ENCODE assay signal across 14 mouse cellular contexts in the genomic region with DNA sequence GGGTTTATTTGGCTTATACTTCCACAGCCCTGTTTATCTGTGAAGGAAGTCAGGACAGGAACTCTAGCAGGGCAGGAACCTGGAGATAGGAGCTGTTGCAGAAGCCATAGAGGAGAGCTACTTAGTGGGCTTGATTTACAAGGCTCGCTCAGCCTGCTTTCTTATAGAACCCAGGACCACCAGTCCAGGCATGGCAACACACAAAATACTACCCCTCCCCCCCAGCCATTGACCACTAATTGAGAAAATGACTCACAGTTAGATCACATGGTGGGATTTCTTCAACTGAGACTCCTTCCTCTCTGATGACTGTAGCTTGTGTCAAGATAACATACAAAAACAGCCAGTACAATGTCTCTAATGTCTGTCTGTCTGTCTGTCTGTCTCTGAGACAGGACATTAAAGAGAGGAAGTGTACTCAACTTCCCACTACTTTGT. TPM values are rescaled to one million over a fixed set of nuclear protein-coding genes. Genes with fewer than 3 reads are reported as not detected.
DNase-seq lines count a peak whose midpoint lies in the region; ATAC-seq and TF ChIP-seq lines count a peak whose summit lies in the region.
"Had no signal": no experiment of that assay in that cellular context is flagged by ENCODE, and none has a peak within 500 bp of the region (broad histone marks: within the 10 kb centered on the region; RNA-seq: fewer than 3 reads in every experiment).

No protein-coding gene starts in this region.

- H3K27me3 ChIP-seq in lung, embryonic 14.5 days (ENCODE audit: insufficient read depth, low read length), result no peaks in the 10 kb centered on the region
- no peaks in the 10 kb centered on the region for H3K27me3 ChIP-seq in liver, embryonic 11.5 days (replicated peaks; ENCODE audit: control insufficient read depth, insufficient read depth, low read length)
- no peaks in the 10 kb centered on the region for H3K27me3 ChIP-seq in myocyte (ENCODE audit: control insufficient read depth, insufficient read depth, insufficient read length)
- H3K27me3 ChIP-seq: intestine, embryonic 15.5 days; midbrain, embryonic 12.5 days; neural tube, embryonic 13.5 days had no signal

- peaks cover 23% of the 10 kb centered on the region for H3K79me2 ChIP-seq in myocyte (ENCODE audit: control insufficient read depth, insufficient read depth)

- H3K27ac ChIP-seq in lung, embryonic 14.5 days (ENCODE audit: low read depth), result 0 out of 2 replicates have a peak overlapping the region, but pooled peaks have one; percentile 8
- H3K27ac ChIP-seq in liver, embryonic 11.5 days (ENCODE audit: low read depth, low read length), result peak overlapping the region; percentile 52
- H3K27ac ChIP-seq: intestine, embryonic 15.5 days; midbrain, embryonic 12.5 days; neural tube, embryonic 13.5 days had no signal

- no peak for ATAC-seq in lung, embryonic 14.5 days (ENCODE audit: insufficient read depth)
- peak; percentile 55 for ATAC-seq in liver, embryonic 11.5 days (replicated peaks; ENCODE audit: low FRiP score)
- ATAC-seq: forebrain, embryonic 16.5 days; intestine, embryonic 15.5 days had no signal

- no peak for TF ChIP-seq POLR2A in myocyte (IDR thresholded peaks at IDR 0.05; ENCODE audit: insufficient read length, low read depth)

- H3ac ChIP-seq in myocyte (ENCODE audit: control insufficient read depth, insufficient read length), result no peak overlapping the region

- no peak overlapping the region for H3K4me3 ChIP-seq in lung, embryonic 14.5 days (ENCODE audit: low read depth, low read length)
- H3K4me3 ChIP-seq in liver, embryonic 11.5 days (ENCODE audit: low read depth, low read length), result peak overlapping the region; percentile 27
- H3K4me3 ChIP-seq in myocyte, result no peak overlapping the region
- H3K4me3 ChIP-seq: intestine, embryonic 15.5 days; midbrain, embryonic 12.5 days; neural tube, embryonic 13.5 days had no signal

- H3K36me3 ChIP-seq in lung, embryonic 14.5 days (ENCODE audit: insufficient read depth), result no peaks in the 10 kb centered on the region
- peaks cover 3% of the 10 kb centered on the region; the same call in 1 of the 2 replicates for H3K36me3 ChIP-seq in liver, embryonic 11.5 days (ENCODE audit: control insufficient read depth, insufficient read depth, low read length)
- H3K36me3 ChIP-seq in myocyte (ENCODE audit: control insufficient read depth, insufficient read depth), result peaks cover 8% of the 10 kb centered on the region
- H3K36me3 ChIP-seq: intestine, embryonic 15.5 days; midbrain, embryonic 12.5 days; neural tube, embryonic 13.5 days had no signal

- 71% methylated on average over 1 of the region's 1 CpGs for WGBS in lung, embryonic 14.5 days
- 33% methylated on average over 1 of the region's 1 CpGs for WGBS in liver, embryonic 11.5 days

- no peak for TF ChIP-seq CTCF in lung, embryonic 14.5 days (IDR thresholded peaks at IDR 0.05; ENCODE audit: low read depth)

- H3K9me3 ChIP-seq in lung, embryonic 14.5 days (ENCODE audit: low read depth, low read length), result no peaks in the 10 kb centered on the region
- no peaks in the 10 kb centered on the region for H3K9me3 ChIP-seq in liver, embryonic 11.5 days (ENCODE audit: control insufficient read depth, low read length)
- H3K9me3 ChIP-seq: intestine, embryonic 15.5 days; midbrain, embryonic 12.5 days; neural tube, embryonic 13.5 days had no signal

- no peaks in the 10 kb centered on the region for H3K4me1 ChIP-seq in lung, embryonic 14.5 days (ENCODE audit: insufficient read depth)
- peaks cover 26% of the 10 kb centered on the region for H3K4me1 ChIP-seq in liver, embryonic 11.5 days (replicated peaks; ENCODE audit: control insufficient read depth, insufficient read depth, low read length)

- no peak overlapping the region for H3K9ac ChIP-seq in lung, embryonic 14.5 days
- H3K9ac ChIP-seq in liver, embryonic 11.5 days (ENCODE audit: low read depth, low read length), result no peak overlapping the region
- H3K9ac ChIP-seq: intestine, embryonic 15.5 days; midbrain, embryonic 12.5 days; neural tube, embryonic 13.5 days had no signal

- DNase-seq in lung, embryonic 14.5 days, result peak; percentile 9
- DNase-seq in lung, postnatal 14 days, result no peak
- DNase-seq in NIH3T3 (ENCODE audit: low read depth), result peak; percentile 63
- DNase-seq in liver, embryonic 11.5 days (ENCODE audit: low spot score), result peak; percentile 46
- no peak for DNase-seq in layer of hippocampus, adult 9-10 months (ENCODE audit: low spot score)
- no peak for DNase-seq in right cerebral cortex, postnatal 25 days
- DNase-seq: adrenal gland, postnatal 10 days; cerebellum, adult 18-20 months; gastrocnemius, postnatal 36 days had no signal

- H3K4me2 ChIP-seq in lung, embryonic 14.5 days, result no peak overlapping the region
- peak overlapping the region; percentile 58 for H3K4me2 ChIP-seq in liver, embryonic 11.5 days
- H3K4me2 ChIP-seq in myocyte (ENCODE audit: low read depth), result peak overlapping the region; percentile 20
- H3K4me2 ChIP-seq: intestine, embryonic 15.5 days; midbrain, embryonic 12.5 days; neural tube, embryonic 13.5 days had no signal

TF ChIP-seq in myocyte, 11 proteins besides CTCF, POLR2A, EP300 and RAD21:
- TF ChIP-seq TCF3 (IDR thresholded peaks at IDR 0.05; ENCODE audit: insufficient read length, low read depth) (no peak), USF1 (IDR thresholded peaks at IDR 0.05; ENCODE audit: low read depth) (peak; percentile 69)

RNA-seq across cellular contexts. Expression of a gene that starts 6.0 kb away (rescaled TPM):
- polyA plus RNA-seq in lung, embryonic 14.5 days (2014; fragmentation: Nextera tagmentation; extraction: Ambion mirVana), result 8.9 and 11.5 TPM in 2 replicates
- polyA plus RNA-seq in liver, embryonic 11.5 days (2014; fragmentation: Nextera tagmentation; extraction: Ambion mirVana), result 66.7 and 73.0 TPM in 2 replicates
- polyA plus RNA-seq in myocyte (2012; fragmentation: generic; extraction: Trizol), result 12.7 TPM

RNA-seq across cellular contexts. Expression of a gene that starts 57.3 kb away (rescaled TPM):
- polyA plus RNA-seq in lung, embryonic 14.5 days (2014; fragmentation: Nextera tagmentation; extraction: Ambion mirVana), result 12.1 and 14.9 TPM in 2 replicates
- 13.4 and 13.6 TPM in 2 replicates for polyA plus RNA-seq in liver, embryonic 11.5 days (2014; fragmentation: Nextera tagmentation; extraction: Ambion mirVana)
- polyA plus RNA-seq in myocyte (2012; fragmentation: generic; extraction: Trizol), result 35.8 TPM

Comparison
In these comparisons a context has a peak if more than half of its experiments do, and no peak if none do; other contexts are left out.
1. DNase-seq: peak in lung, embryonic 14.5 days (single experiment), NIH3T3 (single experiment) and liver, embryonic 11.5 days (single experiment); none in lung, postnatal 14 days (single experiment), layer of hippocampus, adult 9-10 months (single experiment) and right cerebral cortex, postnatal 25 days (single experiment).